Mouse (Mus musculus): ENCODE results near the gene Lsmem1.
"Not testable (repeated sequence)": the region's sequence is repeated elsewhere in the genome, so short reads cannot be mapped to it uniquely, and the experiment has no call there.

The Lsmem1 gene

DNA sequence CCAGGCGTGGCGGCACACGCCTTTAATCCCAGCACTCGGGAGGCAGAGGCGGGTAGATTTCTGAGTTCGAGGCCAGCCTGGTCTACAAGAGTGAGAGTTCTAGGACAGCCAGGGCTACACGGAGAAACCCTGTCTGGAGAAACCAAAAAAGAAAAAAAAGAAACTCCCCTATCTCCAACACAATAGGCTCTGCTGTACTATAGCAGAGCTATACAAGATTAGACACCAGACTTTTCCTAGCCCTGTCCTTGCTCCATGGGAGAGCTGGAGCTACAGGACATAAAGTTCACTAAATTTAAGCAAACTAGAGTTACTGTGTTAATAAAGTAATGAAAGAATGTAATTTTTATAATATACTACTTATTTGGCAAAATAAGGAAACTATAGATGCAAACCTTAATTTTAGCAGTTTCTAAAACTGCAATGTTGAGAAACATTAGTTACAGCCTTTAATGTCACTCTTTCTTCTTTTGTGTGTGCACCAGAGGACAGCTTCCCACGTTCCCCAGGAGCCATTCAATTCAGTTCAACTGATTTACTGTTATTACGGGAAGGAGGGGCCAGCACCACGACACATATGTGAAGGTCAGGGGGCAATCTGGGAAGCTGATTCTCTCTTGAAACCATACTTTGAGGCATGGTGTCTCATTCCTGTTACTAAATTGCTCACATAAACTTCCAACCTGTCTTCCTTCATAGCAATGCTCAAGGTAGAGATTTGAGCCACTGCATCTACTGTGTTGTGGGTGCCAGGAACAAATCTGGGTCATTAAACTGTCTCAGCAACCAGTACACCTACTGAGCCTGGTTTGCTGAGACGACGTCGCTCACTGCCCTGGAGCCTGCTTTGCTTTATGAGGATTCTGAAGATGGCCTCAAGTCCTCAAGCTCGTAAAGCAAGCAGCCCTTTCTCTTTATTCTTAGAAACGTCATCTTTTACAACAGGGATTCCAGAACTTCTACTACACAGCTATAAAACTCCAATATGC is 15.9 kb upstream of the Lsmem1 start:
- no peak for DNase-seq (ENCODE audit: low read depth, low spot score)

GRCm38 (mm10) chr12:40209049-40209448 is 9.8 kb upstream of the Lsmem1 start:
- no peak for DNase-seq (ENCODE audit: low read depth, low spot score)

GRCm38 (mm10) chr12:40207909-40208308 is 8.6 kb upstream of the Lsmem1 start:
- DNase-seq (ENCODE audit: low read depth, low spot score), result no peak

- DNase-seq (ENCODE audit: low read depth, low spot score), result no peak
Observed at GRCm38 (mm10) chr12:40202161-40203035, 3.1 kb upstream of the Lsmem1 start.

- DNase-seq (ENCODE audit: low read depth, low spot score), result no peak
Observed at GRCm38 (mm10) chr12:40200484-40201235, 1.4 kb upstream of the Lsmem1 start.

- peak; percentile 69 for DNase-seq (ENCODE audit: low read depth, low spot score)
Observed at GRCm38 (mm10) chr12:40199795-40200402, 609 bp upstream of the Lsmem1 start.

DNA sequence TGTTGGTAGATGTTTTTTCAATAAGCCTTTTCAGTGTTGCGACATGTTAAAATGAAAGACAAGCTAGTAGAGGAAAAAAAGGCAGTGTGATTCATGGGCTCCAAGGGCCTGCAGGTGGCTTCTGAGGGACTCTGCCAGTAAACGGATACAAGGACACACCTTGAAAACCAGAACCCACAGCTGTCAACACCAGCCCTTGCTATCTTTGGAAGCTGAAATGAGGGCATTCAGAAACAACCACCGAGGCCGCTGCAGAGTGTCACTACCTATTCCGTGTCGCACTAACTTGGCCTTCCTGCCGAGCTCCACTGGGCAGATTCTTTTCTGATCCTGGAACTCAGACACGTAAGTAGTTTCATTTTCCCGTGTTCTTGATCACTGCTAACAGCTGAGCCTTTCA is 863 bp downstream of the Lsmem1 start:
- no peak for DNase-seq (ENCODE audit: low read depth, low spot score)

DNA sequence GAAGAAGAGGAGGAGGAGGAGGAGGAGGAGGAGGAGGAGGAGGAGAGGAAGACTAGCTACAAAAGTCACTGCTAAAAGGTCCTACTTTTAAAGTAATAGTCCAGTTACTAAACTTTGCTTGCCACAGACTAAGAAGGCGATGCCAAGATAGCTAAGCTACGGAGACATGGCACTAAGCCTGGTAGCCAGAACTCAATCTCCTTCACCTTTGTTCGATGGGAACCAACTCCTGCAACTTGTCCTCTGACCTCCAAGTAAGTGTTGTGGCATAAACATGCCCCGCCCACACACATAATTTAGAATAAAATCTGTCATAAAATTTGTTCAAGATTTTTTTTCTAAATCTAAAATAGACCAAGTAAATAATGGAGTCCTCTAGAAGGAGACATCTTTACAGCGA is 1.3 kb downstream of the Lsmem1 start:
- DNase-seq (ENCODE audit: low read depth, low spot score), result no peak

GRCm38 (mm10) chr12:40197511-40197910 is 1.8 kb downstream of the Lsmem1 start:
- no peak for DNase-seq (ENCODE audit: low read depth, low spot score)

DNA sequence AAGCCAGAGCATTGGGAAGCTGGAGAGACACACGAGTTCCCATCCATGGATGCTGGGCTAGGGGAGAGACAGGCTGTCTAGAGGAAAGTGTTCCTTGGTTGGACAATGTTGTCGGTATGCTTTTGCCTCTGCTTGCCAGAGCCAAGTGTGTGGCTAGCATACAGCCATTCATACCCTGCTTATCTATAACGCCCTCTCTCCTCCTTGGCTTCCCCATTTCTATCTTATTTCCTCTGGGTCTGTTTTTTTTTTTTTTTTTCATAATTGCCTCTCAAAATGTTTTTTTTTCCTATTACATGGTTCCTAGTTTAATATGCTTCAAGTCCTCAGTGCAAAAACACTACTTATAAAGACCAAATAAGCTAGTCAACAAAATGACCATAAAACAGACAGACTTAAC is 13.8 kb downstream of the Lsmem1 start:
- DNase-seq (ENCODE audit: low read depth, low spot score), result no peak

DNA sequence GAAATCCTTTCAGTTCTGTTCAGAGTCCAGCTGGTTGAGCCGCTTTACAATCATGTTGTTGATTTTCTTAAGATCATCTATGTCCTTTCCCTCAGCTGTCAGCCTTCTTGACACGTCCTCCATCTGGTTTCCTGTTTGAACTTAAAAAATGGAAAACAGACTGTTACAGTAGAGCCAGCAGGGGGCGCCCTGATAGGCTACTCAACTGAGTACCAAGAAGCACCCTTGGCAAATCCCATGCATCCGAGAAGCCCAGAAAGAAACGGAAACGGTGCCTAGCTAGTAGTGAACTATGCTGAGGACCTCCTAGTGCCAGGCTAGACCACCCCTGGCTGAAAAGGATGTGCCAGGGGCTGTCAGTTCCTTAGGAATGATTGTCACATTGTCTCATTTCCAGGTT is 22.2 kb downstream of the Lsmem1 start:
- DNase-seq (ENCODE audit: low read depth, low spot score), result peak; percentile 52

DNA sequence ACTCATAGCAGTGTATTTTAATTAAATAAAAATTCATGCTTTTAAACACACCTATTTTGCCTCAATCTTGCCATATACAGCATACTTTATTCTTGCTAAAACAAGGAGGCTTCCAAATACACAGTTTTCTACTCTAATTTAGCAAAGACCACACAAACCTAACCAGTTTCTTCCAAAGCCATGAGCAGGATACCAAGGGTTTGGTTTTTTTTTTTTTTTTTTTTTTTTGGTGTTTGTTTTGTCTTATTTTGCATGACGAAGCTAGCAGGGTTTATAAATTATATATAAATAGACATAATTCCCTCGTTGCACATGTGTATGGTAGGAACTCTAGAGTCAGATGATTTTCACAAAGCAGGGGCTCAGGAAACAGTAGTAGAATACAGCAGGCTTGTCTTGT is 23.1 kb downstream of the Lsmem1 start:
- DNase-seq (ENCODE audit: low read depth, low spot score), result no peak

GRCm38 (mm10) chr12:40175171-40175570 is 24.1 kb downstream of the Lsmem1 start:
- DNase-seq (ENCODE audit: low read depth, low spot score), result not testable (repeated sequence)

GRCm38 (mm10) chr12:40171637-40172036 is 27.7 kb downstream of the Lsmem1 start:
- no peak for DNase-seq (ENCODE audit: low read depth, low spot score)

- no peak for DNase-seq (ENCODE audit: low read depth, low spot score)
Observed at GRCm38 (mm10) chr12:40169675-40170074, 29.6 kb downstream of the Lsmem1 start.

GRCm38 (mm10) chr12:40164621-40165020 is 34.7 kb downstream of the Lsmem1 start:
- peak; percentile 50 for DNase-seq (ENCODE audit: low read depth, low spot score)

GRCm38 (mm10) chr12:40160777-40161176 is 38.5 kb downstream of the Lsmem1 start:
- no peak for DNase-seq (ENCODE audit: low read depth, low spot score)

GRCm38 (mm10) chr12:40154188-40154587 is 45.1 kb downstream of the Lsmem1 start:
- DNase-seq (ENCODE audit: low read depth, low spot score), result no peak

- DNase-seq (ENCODE audit: low read depth, low spot score), result no peak
Observed at GRCm38 (mm10) chr12:40152353-40153069, 46.8 kb downstream of the Lsmem1 start.

DNA sequence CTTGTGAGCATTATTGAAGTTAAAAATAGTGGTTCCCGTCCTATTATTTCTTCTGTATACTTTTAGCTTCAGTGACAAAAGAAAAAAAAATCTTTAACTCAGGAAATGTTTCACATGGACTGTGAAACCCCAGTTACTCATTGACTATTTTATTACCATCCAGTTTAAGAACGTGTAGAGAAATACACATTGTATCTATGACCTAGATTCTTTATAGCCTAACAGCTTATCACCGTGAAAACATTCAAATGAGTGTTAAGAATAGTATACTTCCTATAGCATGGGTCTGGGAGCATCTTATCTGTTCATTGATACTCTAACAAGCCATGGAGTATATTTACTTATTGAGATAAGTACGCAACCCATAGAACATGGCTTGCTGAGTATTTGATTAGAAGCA is 52.0 kb downstream of the Lsmem1 start:
- DNase-seq (ENCODE audit: low read depth, low spot score), result no peak

GRCm38 (mm10) chr12:40146510-40146909 is 52.8 kb downstream of the Lsmem1 start:
- DNase-seq (ENCODE audit: low read depth, low spot score), result no peak

Measured in ES-CJ7 (cell line).